Mouse (Mus musculus): ENCODE results near the gene Usp21.
"Not testable (repeated sequence)": the region's sequence is repeated elsewhere in the genome, so short reads cannot be mapped to it uniquely, and the experiment has no call there.

Usp21 gene

GRCm38 (mm10) chr1:171287136-171288081, at the start of gene Usp21:
Usp21 (minus strand) TSS chr1:171287991.
- ChIA-PET POLR2A (interaction anchor here (0.9 to 6.3 kb wide), 19 partner anchors 9 to 150 kb away, joined by 3 to 46 read pairs (median 4); partner anchors contain the start of genes B4galt3 (in 3 of the 4), Dedd (in 3 of the 4), Adamts4 (in 1 of the 4) and F11r (in 1 of the 4)), CTCF (interaction anchor here in 2 of 4 experiments (0.6 to 1.0 kb wide), 2 partner anchors 35 to 267 kb away, joined by 3 read pairs; no protein-coding TSS in a partner anchor)

GRCm38 (mm10) chr1:171330216-171330560, 42.4 kb upstream of the Usp21 start:
- CTCF ChIA-PET, result interaction anchor here in 2 of 4 experiments (0.6 to 1.1 kb wide), 2 partner anchors 26 to 171 kb away, joined by 3 to 4 read pairs; no protein-coding TSS in a partner anchor
- POLR2A ChIA-PET, result interaction anchor here in 3 of 4 experiments (0.6 to 4.5 kb wide), 25 partner anchors 8 to 216 kb away, joined by 3 to 34 read pairs (median 4); partner anchors contain the start of genes Nit1 (in 3 of the 3), Pfdn2 (in 3 of the 3), Adamts4 (in 1 of the 3) and B4galt3 (in 1 of the 3)

DNA sequence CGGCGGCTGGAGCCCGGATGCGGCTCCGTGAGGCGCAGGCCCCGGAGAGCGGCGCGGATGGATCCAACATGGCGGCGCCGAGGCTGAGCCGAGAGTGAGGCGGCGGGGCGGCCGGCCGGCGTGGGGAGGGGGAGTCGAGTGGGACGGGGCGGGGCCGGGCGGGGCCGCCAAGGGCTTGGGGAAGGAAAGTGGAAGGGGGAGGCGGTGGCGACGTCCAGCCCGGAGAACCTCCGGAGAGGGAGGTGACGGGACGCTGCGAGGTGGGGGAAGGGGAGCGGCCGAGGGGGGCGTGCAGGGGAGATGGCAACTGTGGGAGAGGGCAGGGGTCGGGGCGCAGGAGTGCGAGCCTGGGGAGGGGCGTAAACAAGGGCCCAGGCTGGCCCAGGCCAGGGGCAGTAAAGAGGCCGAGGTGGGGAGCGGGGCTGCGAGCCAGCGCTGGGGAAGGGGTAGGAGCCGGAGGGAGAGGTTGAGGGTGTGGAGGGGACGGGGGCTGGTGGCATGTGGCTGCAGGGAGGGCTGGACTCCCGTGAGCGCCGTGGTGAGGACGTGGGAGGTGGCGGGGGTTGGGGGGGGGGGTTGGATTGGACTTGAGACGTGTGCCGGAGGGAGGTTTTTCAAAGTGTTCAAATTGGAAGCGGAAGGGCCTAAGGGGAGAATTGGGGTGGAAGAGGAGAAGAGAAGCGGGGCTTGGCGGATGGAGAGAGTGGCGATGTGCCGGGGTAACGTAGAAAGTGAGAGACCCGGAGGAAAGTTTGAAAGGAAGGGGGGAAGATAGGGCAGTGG, 41.8 kb upstream of the Usp21 start:
- CTCF ChIA-PET, result interaction anchor here in 3 of 4 experiments (0.6 to 1.4 kb wide), 5 partner anchors 25 to 165 kb away, joined by 3 to 7 read pairs (median 4); partner anchors contain the start of gene Ppox (in 1 of the 3)
- POLR2A ChIA-PET, result interaction anchor here (0.6 to 4.5 kb wide), 48 partner anchors 8 to 216 kb away, joined by 3 to 34 read pairs (median 5); partner anchors contain the start of genes Nit1 (in 3 of the 4), Pfdn2 (in 3 of the 4), B4galt3 (in 2 of the 4) and F11r (in 2 of the 4)

GRCm38 (mm10) chr1:171328839-171329432, 41.1 kb upstream of the Usp21 start, which contains the start of gene Dedd:
Dedd (plus strand) TSS chr1:171329145.
- CTCF ChIA-PET, result interaction anchor here in 2 of 4 experiments (0.7 to 1.4 kb wide), 6 partner anchors 25 to 166 kb away, joined by 3 to 7 read pairs (median 4); partner anchors contain the start of gene Ppox (in 2 of the 2)
- POLR2A ChIA-PET, result interaction anchor here (0.6 to 4.5 kb wide), 62 partner anchors 9 to 187 kb away, joined by 3 to 34 read pairs (median 4); partner anchors contain the start of genes Nit1 (in 4 of the 4), Pfdn2 (in 4 of the 4), B4galt3 (in 3 of the 4) and Ppox (in 3 of the 4)

- ChIA-PET POLR2A (interaction anchor here (0.6 to 4.5 kb wide), 58 partner anchors 8 to 197 kb away, joined by 3 to 34 read pairs (median 4); partner anchors contain the start of genes Nit1 (in 4 of the 4), Pfdn2 (in 4 of the 4), Ppox (in 3 of the 4) and Usf1 (in 3 of the 4)), CTCF (interaction anchor here in 3 of 4 experiments (0.6 to 1.4 kb wide), 7 partner anchors 26 to 1619 kb away, joined by 3 to 7 read pairs (median 4); partner anchors contain the start of gene Ppox (in 2 of the 3))
Measured at GRCm38 (mm10) chr1:171328244-171328643, 40.5 kb upstream of the Usp21 start.

DNA sequence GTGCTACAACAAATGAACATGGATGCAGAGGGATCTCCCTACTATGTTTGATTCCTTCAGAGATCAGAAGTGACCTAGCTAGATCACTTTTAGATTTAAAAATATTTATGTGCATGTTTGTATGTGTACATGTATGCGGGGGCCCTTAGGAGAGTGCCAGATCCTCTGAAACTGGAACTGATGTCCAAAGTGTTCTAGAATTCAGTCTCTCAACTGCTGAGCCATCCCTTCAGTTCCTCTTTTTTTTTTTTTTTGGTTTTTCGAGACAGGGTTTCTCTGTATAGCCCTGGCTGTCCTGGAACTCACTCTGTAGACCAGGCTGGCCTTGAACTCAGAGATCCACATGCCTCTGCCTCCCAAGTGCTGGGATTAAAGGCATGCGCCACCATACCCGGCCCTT, 38.8 kb upstream of the Usp21 start:
- CTCF ChIA-PET, result not testable (repeated sequence)
- POLR2A ChIA-PET, result interaction anchor here in 2 of 4 experiments (0.9 to 3.1 kb wide), 9 partner anchors 16 to 176 kb away, joined by 3 to 30 read pairs (median 6); partner anchors contain the start of genes Klhdc9 (in 2 of the 2), Alyref2 (in 1 of the 2), B4galt3 (in 1 of the 2) and Nit1 (in 1 of the 2)

- ChIA-PET POLR2A (interaction anchor here in 2 of 4 experiments (0.8 to 3.1 kb wide), 14 partner anchors 9 to 176 kb away, joined by 3 to 20 read pairs (median 4); partner anchors contain the start of genes B4galt3 (in 2 of the 2), Nit1 (in 2 of the 2), Pfdn2 (in 2 of the 2) and Klhdc9 (in 1 of the 2)), CTCF (interaction anchor here in 2 of 4 experiments (0.5 to 4.9 kb wide), 3 partner anchors 32 to 176 kb away, joined by 3 to 67 read pairs (median 3); partner anchors contain the start of gene Klhdc9 (in 1 of the 2))
Measured at GRCm38 (mm10) chr1:171325571-171325970, 37.8 kb upstream of the Usp21 start.

- ChIA-PET CTCF (interaction anchor here (0.5 to 4.9 kb wide), 43 partner anchors 11 to 807 kb away, joined by 3 to 67 read pairs (median 4); partner anchors contain the start of genes Klhdc9 (in 2 of the 4), Nit1 (in 2 of the 4), Pfdn2 (in 2 of the 4) and Ppox (in 2 of the 4)), POLR2A (interaction anchor here (0.6 to 5.1 kb wide), 60 partner anchors 9 to 181 kb away, joined by 3 to 72 read pairs (median 4); partner anchors contain the start of genes Klhdc9 (in 3 of the 4), Nit1 (in 3 of the 4), Pfdn2 (in 3 of the 4) and Alyref2 (in 2 of the 4))
Measured at GRCm38 (mm10) chr1:171322012-171322411, 34.2 kb upstream of the Usp21 start.

DNA sequence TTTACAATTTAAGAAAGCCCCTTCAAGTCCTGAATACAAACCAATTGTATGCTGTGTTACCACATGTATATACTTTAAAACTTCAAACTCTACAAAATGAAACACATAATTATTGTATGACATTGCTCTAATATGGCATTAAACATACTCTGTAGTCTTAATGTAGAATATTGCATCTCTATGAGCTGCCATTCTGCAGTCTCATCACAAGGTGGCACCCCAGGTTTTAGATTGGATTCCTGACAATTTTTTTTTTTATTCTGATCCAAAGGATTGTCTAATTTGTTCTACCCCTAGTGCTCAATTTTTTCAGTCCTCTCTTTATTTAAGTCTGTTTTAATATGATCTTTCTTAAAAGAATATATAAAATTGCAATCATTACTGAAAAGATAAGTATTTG, 33.6 kb upstream of the Usp21 start:
- POLR2A ChIA-PET, result interaction anchor here (0.6 to 5.1 kb wide), 47 partner anchors 9 to 181 kb away, joined by 3 to 72 read pairs (median 5); partner anchors contain the start of genes Klhdc9 (in 3 of the 4), Nit1 (in 3 of the 4), Pfdn2 (in 3 of the 4) and Alyref2 (in 2 of the 4)
- CTCF ChIA-PET, result interaction anchor here (0.6 to 4.9 kb wide), 34 partner anchors 14 to 247 kb away, joined by 3 to 67 read pairs (median 4); partner anchors contain the start of genes Klhdc9 (in 2 of the 4), Nit1 (in 2 of the 4), Pfdn2 (in 2 of the 4) and Ppox (in 2 of the 4)

DNA sequence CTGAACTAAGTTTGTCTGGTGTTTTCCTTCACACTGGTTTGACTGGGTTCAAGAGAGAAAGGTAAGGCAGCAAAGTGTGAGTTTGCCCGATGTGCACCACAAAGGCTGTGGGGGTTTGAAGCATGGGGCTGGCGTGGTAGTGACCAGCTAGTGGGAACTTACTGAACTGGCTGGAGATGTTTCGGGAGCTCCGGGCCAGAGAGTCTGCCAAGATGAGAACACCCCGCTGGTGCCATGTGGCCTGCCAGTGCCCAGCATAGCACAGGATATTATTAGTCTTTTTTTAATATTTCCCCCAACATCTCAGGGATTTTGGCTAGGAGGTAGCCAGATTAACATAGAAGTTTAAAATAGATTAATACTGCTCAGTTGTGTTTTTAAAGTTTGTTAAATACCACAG, 32.4 kb upstream of the Usp21 start:
- ChIA-PET POLR2A (interaction anchor here (0.6 to 5.1 kb wide), 46 partner anchors 8 to 425 kb away, joined by 3 to 72 read pairs (median 4); partner anchors contain the start of genes Dedd (in 3 of the 4), Nit1 (in 3 of the 4), Pfdn2 (in 3 of the 4) and Klhdc9 (in 2 of the 4)), CTCF (interaction anchor here in 1 of 4 experiments (0.8 to 2.2 kb wide), 8 partner anchors 14 to 244 kb away, joined by 3 to 9 read pairs (median 4); partner anchors contain the start of genes Klhdc9 and Ppox)

- ChIA-PET POLR2A (interaction anchor here (0.6 to 5.1 kb wide), 48 partner anchors 9 to 424 kb away, joined by 3 to 72 read pairs (median 4); partner anchors contain the start of genes Dedd (in 3 of the 4), Nit1 (in 3 of the 4), Pfdn2 (in 3 of the 4) and Klhdc9 (in 2 of the 4)), CTCF (interaction anchor here in 1 of 4 experiments (0.8 to 2.2 kb wide), 8 partner anchors 15 to 244 kb away, joined by 3 to 9 read pairs (median 4); partner anchors contain the start of genes Klhdc9 and Ppox)
Measured at GRCm38 (mm10) chr1:171319748-171320147, 32.0 kb upstream of the Usp21 start.

DNA sequence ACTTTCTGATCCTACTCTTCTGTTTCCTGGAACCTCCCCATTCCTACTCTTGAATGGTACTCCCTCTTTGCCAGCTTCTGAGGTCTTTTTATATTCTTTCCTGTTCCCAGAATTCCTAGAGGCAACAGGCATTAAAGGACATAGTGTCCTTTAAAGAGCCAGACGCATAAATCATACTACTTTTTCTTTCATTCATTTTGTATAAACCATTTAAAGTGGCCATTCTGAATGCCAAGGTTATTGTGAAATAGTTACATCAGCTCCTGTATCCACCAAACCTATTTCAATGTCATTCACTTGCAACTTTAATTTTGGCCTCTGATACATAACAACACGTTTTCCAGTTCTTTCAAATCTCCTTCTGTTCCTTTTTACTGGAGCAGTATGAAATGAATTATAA, 21.5 kb upstream of the Usp21 start:
- ChIA-PET CTCF (interaction anchor here in 2 of 4 experiments (0.7 to 1.9 kb wide), 4 partner anchors 10 to 89 kb away, joined by 3 to 7 read pairs (median 4); partner anchors contain the start of gene Ppox (in 1 of the 2)), POLR2A (interaction anchor here in 3 of 4 experiments (0.7 to 3.2 kb wide), 15 partner anchors 10 to 193 kb away, joined by 3 to 15 read pairs (median 5); partner anchors contain the start of genes Nit1 (in 1 of the 3), Pfdn2 (in 1 of the 3), Ppox (in 1 of the 3) and Ufc1 (in 1 of the 3))

GRCm38 (mm10) chr1:171306157-171306556, 18.4 kb upstream of the Usp21 start:
- POLR2A ChIA-PET, result interaction anchor here in 3 of 4 experiments (0.6 to 2.6 kb wide), 10 partner anchors 9 to 195 kb away, joined by 3 to 7 read pairs (median 4); partner anchors contain the start of genes Fcer1g (in 1 of the 3), Ppox (in 1 of the 3) and Ufc1 (in 1 of the 3)
- CTCF ChIA-PET, result not testable (repeated sequence)

GRCm38 (mm10) chr1:171298226-171298625, 10.4 kb upstream of the Usp21 start:
- ChIA-PET POLR2A (interaction anchor here in 2 of 4 experiments (0.5 to 1.4 kb wide), 8 partner anchors 11 to 54 kb away, joined by 3 to 4 read pairs (median 4); partner anchors contain the start of genes Ppox (in 1 of the 2) and Usp21 (in 1 of the 2)), CTCF (interaction anchor here in 1 of 4 experiments (1.0 kb wide), 1 partner anchor 17 kb away, joined by 3 read pairs; the partner anchor contains the start of gene Ppox)

GRCm38 (mm10) chr1:171295063-171295402, 7.2 kb upstream of the Usp21 start:
- CTCF ChIA-PET, result interaction anchor here in 1 of 4 experiments (1.0 to 1.5 kb wide), 2 partner anchors 14 to 25 kb away, joined by 3 to 8 read pairs; partner anchors contain the start of genes B4galt3 and Ppox
- POLR2A ChIA-PET, result interaction anchor here (0.6 to 2.6 kb wide), 26 partner anchors 10 to 404 kb away, joined by 3 to 12 read pairs (median 5); partner anchors contain the start of genes Ppox (in 3 of the 4), Dedd (in 2 of the 4), B4galt3 (in 1 of the 4) and Klhdc9 (in 1 of the 4)

Data from embryonic stem cell, embryonic (primary cell).